Mouse (Mus musculus): ENCODE measurements at regions not wholly inside any gene's neighbourhood (a gene's known extent, or its start where the extent isn't known, plus 50 kb on each side); places are given as distances from the start of the nearest gene placed in this dataset.

GRCm38 (mm10) chr7:72685803-72686202 is 379.4 kb upstream of the Mctp2 start:
- TF ChIP-seq EP300 (IDR thresholded peaks at IDR 0.05; ENCODE audit: low read depth in 1 of 2, low read length in 2 of 2) (no peak), CHD2 (IDR thresholded peaks at IDR 0.05; ENCODE audit: low read length) (no peak), MAFK (IDR thresholded peaks at IDR 0.05; ENCODE audit: borderline replicate concordance, low read depth, low read length) (no peak), NELFE (IDR thresholded peaks at IDR 0.05; ENCODE audit: low read depth, low read length) (no peak)
- H3K79me2 ChIP-seq (ENCODE audit: control insufficient read depth, insufficient read depth, low read length, poor library complexity): no peaks in the 10 kb centered on the region
- H3K36me3 ChIP-seq (ENCODE audit: control insufficient read depth in 1 of 2, insufficient read depth in 2 of 2, low read length in 2 of 2): no peaks in the 10 kb centered on the region
- H3K27me3 ChIP-seq (ENCODE audit: control insufficient read depth in 1 of 2, insufficient read depth in 2 of 2, low read length in 2 of 2): no peaks in the 10 kb centered on the region
- H3K4me3 ChIP-seq (ENCODE audit: control insufficient read depth in 1 of 2, insufficient read depth in 1 of 2, low read depth in 2 of 2, low read length in 2 of 2): no peak overlapping the region
- no peak overlapping the region for H3K9ac ChIP-seq (ENCODE audit: control insufficient read depth, low read depth, low read length, poor library complexity, severe bottlenecking)
- no peaks in the 10 kb centered on the region for H3K9me3 ChIP-seq (replicated peaks; ENCODE audit: insufficient read depth, low read length)
- H3K27ac ChIP-seq (ENCODE audit: control insufficient read depth, low read depth, low read length): no peak overlapping the region
- DNase-seq (ENCODE audit: low read depth, low spot score): no peak
- H3K4me1 ChIP-seq (ENCODE audit: control insufficient read depth in 1 of 2, insufficient read depth in 2 of 2, low read length in 2 of 2): no peaks in the 10 kb centered on the region

- H3K27me3 ChIP-seq (ENCODE audit: control insufficient read depth in 1 of 2, insufficient read depth in 2 of 2, low read length in 2 of 2): no peaks in the 10 kb centered on the region
- H3K9me3 ChIP-seq (replicated peaks; ENCODE audit: insufficient read depth, low read length): no peaks in the 10 kb centered on the region
- H3K9ac ChIP-seq (ENCODE audit: control insufficient read depth, low read depth, low read length, poor library complexity, severe bottlenecking): no peak overlapping the region
- H3K4me1 ChIP-seq (ENCODE audit: control insufficient read depth in 1 of 2, insufficient read depth in 2 of 2, low read length in 2 of 2): no peaks in the 10 kb centered on the region
- no peak for TF ChIP-seq MAFK (IDR thresholded peaks at IDR 0.05; ENCODE audit: borderline replicate concordance, low read depth, low read length)
- H3K36me3 ChIP-seq (ENCODE audit: control insufficient read depth in 1 of 2, insufficient read depth in 2 of 2, low read length in 2 of 2): no peaks in the 10 kb centered on the region
- no peak overlapping the region for H3K27ac ChIP-seq (ENCODE audit: control insufficient read depth, low read depth, low read length)
- no peak overlapping the region for H3K4me3 ChIP-seq (ENCODE audit: control insufficient read depth in 1 of 2, insufficient read depth in 1 of 2, low read depth in 2 of 2, low read length in 2 of 2)
- H3K79me2 ChIP-seq (ENCODE audit: control insufficient read depth, insufficient read depth, low read length, poor library complexity): no peaks in the 10 kb centered on the region
- no peak for DNase-seq (ENCODE audit: low read depth, low spot score)
These were observed 380.9 kb upstream of the Mctp2 start for GRCm38 (mm10) chr7:72687356-72687755.

GRCm38 (mm10) chr7:72691396-72691795 is 385.0 kb upstream of the Mctp2 start:
- no peak for DNase-seq (ENCODE audit: low read depth, low spot score)
- no peak overlapping the region for H3K4me3 ChIP-seq (ENCODE audit: control insufficient read depth in 1 of 2, insufficient read depth in 1 of 2, low read depth in 2 of 2, low read length in 2 of 2)
- no peaks in the 10 kb centered on the region for H3K36me3 ChIP-seq (ENCODE audit: control insufficient read depth in 1 of 2, insufficient read depth in 2 of 2, low read length in 2 of 2)
- no peaks in the 10 kb centered on the region for H3K27me3 ChIP-seq (ENCODE audit: control insufficient read depth in 1 of 2, insufficient read depth in 2 of 2, low read length in 2 of 2)
- H3K9ac ChIP-seq (ENCODE audit: control insufficient read depth, low read depth, low read length, poor library complexity, severe bottlenecking): no peak overlapping the region
- no peak for TF ChIP-seq JUND (IDR thresholded peaks at IDR 0.05; ENCODE audit: low read depth, low read length)
- H3K4me1 ChIP-seq (ENCODE audit: control insufficient read depth in 1 of 2, insufficient read depth in 2 of 2, low read length in 2 of 2): no peaks in the 10 kb centered on the region
- no peaks in the 10 kb centered on the region for H3K79me2 ChIP-seq (ENCODE audit: control insufficient read depth, insufficient read depth, low read length, poor library complexity)
- no peak overlapping the region for H3K27ac ChIP-seq (ENCODE audit: control insufficient read depth, low read depth, low read length)
- no peaks in the 10 kb centered on the region for H3K9me3 ChIP-seq (replicated peaks; ENCODE audit: insufficient read depth, low read length)

DNA sequence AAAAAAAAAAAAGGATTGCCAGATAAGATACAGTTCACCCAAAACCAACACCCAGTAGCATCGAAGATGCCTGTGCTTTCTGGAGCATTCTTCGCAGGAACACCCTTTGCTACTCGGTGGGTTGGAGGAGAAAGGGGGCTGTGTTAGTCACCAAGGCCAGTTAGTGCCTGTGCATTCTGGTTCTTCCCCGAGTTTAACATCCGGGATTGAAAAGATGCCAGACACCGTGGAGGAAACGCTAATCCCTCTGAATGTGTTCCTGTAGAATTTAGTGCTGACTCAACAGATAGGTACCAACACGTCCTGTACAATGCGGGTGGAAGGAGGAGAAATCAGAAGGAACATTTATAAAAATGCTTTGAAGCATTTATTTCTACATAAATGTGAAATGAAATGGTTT is 385.5 kb upstream of the Mctp2 start:
- no peaks in the 10 kb centered on the region for H3K79me2 ChIP-seq (ENCODE audit: control insufficient read depth, insufficient read depth, low read length, poor library complexity)
- H3K4me3 ChIP-seq (ENCODE audit: control insufficient read depth in 1 of 2, insufficient read depth in 1 of 2, low read depth in 2 of 2, low read length in 2 of 2): no peak overlapping the region
- no peak for TF ChIP-seq EP300 (IDR thresholded peaks at IDR 0.05; ENCODE audit: low read depth in 1 of 2, low read length in 2 of 2)
- no peak for TF ChIP-seq ELF1 (IDR thresholded peaks at IDR 0.05; ENCODE audit: low read depth, low read length)
- no peak for TF ChIP-seq MYB (IDR thresholded peaks at IDR 0.05; ENCODE audit: low read depth, low read length)
- TF ChIP-seq CTCF (IDR thresholded peaks at IDR 0.05 in 2 of 3, conservative IDR thresholded peaks at IDR 0.05 in 1 of 3; ENCODE audit: control insufficient read depth in 1 of 3, insufficient read depth in 1 of 3, low read depth in 2 of 3, low read length in 3 of 3, poor library complexity in 1 of 3, severe bottlenecking in 1 of 3): no peak
- no peak for TF ChIP-seq ZC3H11A (IDR thresholded peaks at IDR 0.05; ENCODE audit: low read depth, low read length)
- no peaks in the 10 kb centered on the region for H3K4me1 ChIP-seq (ENCODE audit: control insufficient read depth in 1 of 2, insufficient read depth in 2 of 2, low read length in 2 of 2)
- H3K27ac ChIP-seq (ENCODE audit: control insufficient read depth, low read depth, low read length): no peak overlapping the region
- no peak overlapping the region for H3K9ac ChIP-seq (ENCODE audit: control insufficient read depth, low read depth, low read length, poor library complexity, severe bottlenecking)
- no peaks in the 10 kb centered on the region for H3K9me3 ChIP-seq (replicated peaks; ENCODE audit: insufficient read depth, low read length)
- no peak for DNase-seq (ENCODE audit: low read depth, low spot score)
- no peaks in the 10 kb centered on the region for H3K27me3 ChIP-seq (ENCODE audit: control insufficient read depth in 1 of 2, insufficient read depth in 2 of 2, low read length in 2 of 2)
- H3K36me3 ChIP-seq (ENCODE audit: control insufficient read depth in 1 of 2, insufficient read depth in 2 of 2, low read length in 2 of 2): no peaks in the 10 kb centered on the region

All from MEL (cell line).